ENCODE assay signal across 8 mouse cellular contexts in genomic region chr3:127408684-127409550, GRCm38 (mm10).
DNase-seq lines count a peak whose midpoint lies in the region; ATAC-seq and TF ChIP-seq lines count a peak whose summit lies in the region.

No protein-coding gene starts in this region.

- peaks cover 11% of the 10 kb centered on the region for H3K4me1 ChIP-seq in embryonic facial prominence, embryonic 14.5 days (ENCODE audit: control insufficient read depth, insufficient read depth, low read length)
- H3K4me1 ChIP-seq in liver, embryonic 14.5 days (replicated peaks; ENCODE audit: control insufficient read depth in 2 of 2, insufficient read depth in 2 of 2, low read length in 1 of 2) = peaks cover 0 to 4% of the 10 kb centered on the region in 2 experiments; a peak in 1 of 4 replicates
- H3K4me1 ChIP-seq in neural tube, embryonic 12.5 days = peaks cover 21% of the 10 kb centered on the region; the same call in 1 of the 2 replicates

- H3K36me3 ChIP-seq in embryonic facial prominence, embryonic 14.5 days (ENCODE audit: control insufficient read depth, insufficient read depth, low read length) = no peaks in the 10 kb centered on the region
- no peaks in the 10 kb centered on the region for H3K36me3 ChIP-seq in liver, embryonic 14.5 days (replicated peaks; ENCODE audit: control insufficient read depth, insufficient read depth, low read depth)
- H3K36me3 ChIP-seq in neural tube, embryonic 12.5 days = no peaks in the 10 kb centered on the region

- no peaks in the 10 kb centered on the region for H3K27me3 ChIP-seq in embryonic facial prominence, embryonic 14.5 days (replicated peaks; ENCODE audit: control insufficient read depth, insufficient read depth, low read length)
- no peaks in the 10 kb centered on the region for H3K27me3 ChIP-seq in liver, embryonic 14.5 days (ENCODE audit: control insufficient read depth, insufficient read depth, low read length)
- H3K27me3 ChIP-seq in neural tube, embryonic 12.5 days (replicated peaks) = no peaks in the 10 kb centered on the region

- TF ChIP-seq CTCF in liver, embryonic 14.5 days (IDR thresholded peaks at IDR 0.05; ENCODE audit: low read depth) = no peak

- no peak for TF ChIP-seq EP300 in liver, embryonic 14.5 days (IDR thresholded peaks at IDR 0.05; ENCODE audit: low read depth)

- 18% methylated on average over 23 of the region's 23 CpGs for WGBS in embryonic facial prominence, embryonic 14.5 days
- 17% methylated on average over 23 of the region's 23 CpGs for WGBS in liver, embryonic 14.5 days (ENCODE audit: insufficient replicate concordance)
- WGBS in neural tube, embryonic 12.5 days = 15% methylated on average over 23 of the region's 23 CpGs

- peak overlapping the region; percentile 61 for H3K4me3 ChIP-seq in embryonic facial prominence, embryonic 14.5 days (ENCODE audit: low read depth, low read length)
- peak overlapping the region; percentile 23 to 34 for H3K4me3 ChIP-seq in liver, embryonic 14.5 days (ENCODE audit: insufficient read depth in 1 of 2, low read depth in 2 of 2, low read length in 2 of 2)
- peak overlapping the region; percentile 54 for H3K4me3 ChIP-seq in neural tube, embryonic 12.5 days

- peak overlapping the region; percentile 84 for H3K4me2 ChIP-seq in embryonic facial prominence, embryonic 14.5 days (ENCODE audit: low read depth, low read length)
- peak overlapping the region; percentile 57 for H3K4me2 ChIP-seq in liver, embryonic 14.5 days (ENCODE audit: low read depth)
- peak overlapping the region; percentile 78 for H3K4me2 ChIP-seq in neural tube, embryonic 12.5 days (replicated peaks)

- peak; percentile 80 for DNase-seq in 3T3-L1 (ENCODE audit: low read depth, low spot score)
- peak; percentile 67 to 69 for DNase-seq in adrenal gland, postnatal 36 days
- peak; percentile 94 for DNase-seq in embryonic facial prominence, embryonic 14.5 days (ENCODE audit: low spot score)
- DNase-seq in heart, adult 8-10 months (ENCODE audit: low spot score) = peak; percentile 62
- DNase-seq in kidney, postnatal 4 days = peak; percentile 59 to 67
- DNase-seq in liver, embryonic 14.5 days (ENCODE audit: low read depth in 3 of 3, low spot score in 3 of 3) = no peak
- DNase-seq in urinary bladder, postnatal 10 days (ENCODE audit: low spot score) = peak; percentile 11

- peak; percentile 99 for ATAC-seq in embryonic facial prominence, embryonic 14.5 days (ENCODE audit: low read depth)
- peak; percentile 63 for ATAC-seq in liver, embryonic 14.5 days (ENCODE audit: insufficient read depth)
- peak; percentile 98 for ATAC-seq in neural tube, embryonic 12.5 days (ENCODE audit: low FRiP score, low read depth)

- no peaks in the 10 kb centered on the region for H3K9me3 ChIP-seq in embryonic facial prominence, embryonic 14.5 days (ENCODE audit: control insufficient read depth, low read length)
- no peaks in the 10 kb centered on the region for H3K9me3 ChIP-seq in liver, embryonic 14.5 days (ENCODE audit: control insufficient read depth, low read length)
- H3K9me3 ChIP-seq in neural tube, embryonic 12.5 days = no peaks in the 10 kb centered on the region

- peak overlapping the region; percentile 86 for H3K27ac ChIP-seq in embryonic facial prominence, embryonic 14.5 days (replicated peaks; ENCODE audit: low read depth, low read length)
- no peak overlapping the region for H3K27ac ChIP-seq in liver, embryonic 14.5 days
- peak overlapping the region; percentile 76 for H3K27ac ChIP-seq in neural tube, embryonic 12.5 days

- peak overlapping the region; percentile 72 for H3K9ac ChIP-seq in embryonic facial prominence, embryonic 14.5 days (ENCODE audit: low read depth, low read length)
- H3K9ac ChIP-seq in liver, embryonic 14.5 days (replicated peaks) = peak overlapping the region; percentile 6; the same call in 1 of the 2 replicates
- peak overlapping the region; percentile 64 for H3K9ac ChIP-seq in neural tube, embryonic 12.5 days

Comparison
In these comparisons a context has a peak if more than half of its experiments do, and no peak if none do; other contexts are left out.
1. DNase-seq: peak in 3T3-L1 (single experiment), adrenal gland, postnatal 36 days (2 of 2), embryonic facial prominence, embryonic 14.5 days (single experiment), heart, adult 8-10 months (single experiment), kidney, postnatal 4 days (2 of 2) and urinary bladder, postnatal 10 days (single experiment); none in liver, embryonic 14.5 days (0 of 3).
2. H3K9ac ChIP-seq: peak in every context shown above with its lines; median percentile 72 in embryonic facial prominence, embryonic 14.5 days; 64 in neural tube, embryonic 12.5 days; 6 in liver, embryonic 14.5 days.
3. Peak in every context shown above with its lines, with median percentiles within 50 percentile points of each other: ATAC-seq, H3K4me2 ChIP-seq and H3K4me3 ChIP-seq.